In the genomic region with DNA sequence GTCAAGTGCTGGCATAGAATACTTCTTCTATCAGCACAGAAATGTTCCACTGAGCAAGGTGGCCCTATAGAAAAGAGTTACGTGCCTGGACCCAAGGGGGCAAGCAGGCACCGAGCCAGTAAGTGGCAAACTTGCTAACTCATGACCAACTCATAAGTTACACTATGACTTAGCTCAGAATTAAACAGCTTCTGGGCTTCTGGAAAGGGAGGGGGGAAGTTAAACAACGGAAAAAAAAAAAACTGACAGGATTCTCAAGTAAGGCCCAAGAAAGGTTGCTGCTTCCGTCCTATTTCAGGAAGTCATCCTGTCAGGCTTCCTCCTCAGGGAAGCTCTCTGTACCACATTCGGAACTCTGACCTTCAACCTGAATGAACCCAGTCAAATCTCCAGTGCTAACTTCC, we compare ENCODE assay signal across 15 mouse cellular contexts. TPM values are rescaled to one million over a fixed set of nuclear protein-coding genes. Genes with fewer than 3 reads are reported as not detected.
A peak's percentile ranks its signal among the peaks of the same experiment; 100 is the strongest.
DNase-seq lines count a peak whose midpoint lies in the region; ATAC-seq and TF ChIP-seq lines count a peak whose summit lies in the region.
"Had no signal": no experiment of that assay in that cellular context is flagged by ENCODE, and none has a peak within 500 bp of the region (broad histone marks: within the 10 kb centered on the region; RNA-seq: fewer than 3 reads in every experiment).

No protein-coding gene starts in this region.

- peaks cover 6% of the 10 kb centered on the region; the same call in 1 of the 2 replicates for H3K4me1 ChIP-seq in lung, embryonic 16.5 days (replicated peaks; ENCODE audit: control insufficient read depth, insufficient read depth, low read length)
- peaks cover 80% of the 10 kb centered on the region for H3K4me1 ChIP-seq in bone marrow macrophage, adult 2 months (ENCODE audit: control insufficient read depth, insufficient read depth, low read length)
- peaks cover 78% of the 10 kb centered on the region for H3K4me1 ChIP-seq in liver, embryonic 12.5 days
- H3K4me1 ChIP-seq in forebrain, embryonic 13.5 days, result no peaks in the 10 kb centered on the region; the same call in 1 of the 2 replicates

- H3K4me3 ChIP-seq in lung, embryonic 16.5 days (ENCODE audit: low read length), result no peak overlapping the region
- no peak overlapping the region for H3K4me3 ChIP-seq in bone marrow macrophage, adult 2 months (ENCODE audit: insufficient read depth, low read length)
- H3K4me3 ChIP-seq in liver, embryonic 12.5 days, result no peak overlapping the region
- no peak overlapping the region for H3K4me3 ChIP-seq in forebrain, embryonic 13.5 days
- H3K4me3 ChIP-seq: gastrocnemius, adult 2 months; heart, embryonic 10.5 days; hindbrain, embryonic 10.5 days; limb, embryonic 12.5 days; midbrain, embryonic 13.5 days had no signal

- DNase-seq in lung, postnatal 10 days, result no peak
- DNase-seq in adrenal gland, postnatal 36 days, result no peak
- DNase-seq: cerebellum, adult 9-11 months; gastrocnemius, adult 2 months; kidney, postnatal 36 days had no signal

- WGBS in lung, embryonic 16.5 days, result 57% methylated on average over 5 of the region's 5 CpGs
- 49% methylated on average over 5 of the region's 5 CpGs for WGBS in liver, embryonic 12.5 days (ENCODE audit: insufficient replicate concordance)
- 89% methylated on average over 5 of the region's 5 CpGs for WGBS in forebrain, embryonic 13.5 days

- no peak for TF ChIP-seq CTCF in bone marrow macrophage, adult 2 months (IDR thresholded peaks at IDR 0.05; ENCODE audit: low read depth, low read length)

- TF ChIP-seq POLR2A in bone marrow macrophage, adult 2 months (IDR thresholded peaks at IDR 0.05; ENCODE audit: borderline replicate concordance, low read depth, low read length), result no peak

- no peaks in the 10 kb centered on the region for H3K27me3 ChIP-seq in lung, embryonic 16.5 days (ENCODE audit: control insufficient read depth, insufficient read depth, low read depth, low read length)
- no peaks in the 10 kb centered on the region for H3K27me3 ChIP-seq in liver, embryonic 12.5 days (replicated peaks)
- no peaks in the 10 kb centered on the region for H3K27me3 ChIP-seq in forebrain, embryonic 13.5 days
- H3K27me3 ChIP-seq: limb, embryonic 12.5 days; midbrain, embryonic 13.5 days; Patski had no signal

- H3K9ac ChIP-seq in lung, embryonic 16.5 days (ENCODE audit: low read length), result no peak overlapping the region
- 0 out of 2 replicates have a peak overlapping the region, but pooled peaks have one; percentile 40 for H3K9ac ChIP-seq in liver, embryonic 12.5 days
- H3K9ac ChIP-seq in forebrain, embryonic 13.5 days, result no peak overlapping the region
- H3K9ac ChIP-seq: limb, embryonic 12.5 days; midbrain, embryonic 13.5 days had no signal

- no peak for ATAC-seq in lung, embryonic 16.5 days (ENCODE audit: low read depth)
- ATAC-seq in liver, embryonic 12.5 days, result 0 out of 2 replicates have a peak, but pooled peaks have one; percentile 7
- peak; percentile 45 for ATAC-seq in megakaryocyte-erythroid progenitor cell, adult 5-6 weeks (replicated peaks; ENCODE audit: low FRiP score, low TSS enrichment, poor library complexity, severe bottlenecking)
- ATAC-seq in forebrain, embryonic 13.5 days, result no peak
- ATAC-seq: midbrain, embryonic 13.5 days; Patski had no signal

- no peak overlapping the region for H3K4me2 ChIP-seq in lung, embryonic 16.5 days (ENCODE audit: low read depth, low read length)
- peak overlapping the region; percentile 46 for H3K4me2 ChIP-seq in liver, embryonic 12.5 days
- no peak overlapping the region for H3K4me2 ChIP-seq in forebrain, embryonic 13.5 days
- H3K4me2 ChIP-seq: limb, embryonic 12.5 days; midbrain, embryonic 13.5 days had no signal

- H3K9me3 ChIP-seq in lung, embryonic 16.5 days (ENCODE audit: control insufficient read depth, low read length), result no peaks in the 10 kb centered on the region
- no peaks in the 10 kb centered on the region for H3K9me3 ChIP-seq in liver, embryonic 12.5 days (replicated peaks)
- H3K9me3 ChIP-seq in forebrain, embryonic 13.5 days (replicated peaks), result no peaks in the 10 kb centered on the region
- H3K9me3 ChIP-seq: heart, embryonic 10.5 days; hindbrain, embryonic 10.5 days; limb, embryonic 12.5 days; midbrain, embryonic 13.5 days had no signal

- H3K36me3 ChIP-seq in lung, embryonic 16.5 days (ENCODE audit: control insufficient read depth, insufficient read depth, low read length), result no peaks in the 10 kb centered on the region
- H3K36me3 ChIP-seq in liver, embryonic 12.5 days, result no peaks in the 10 kb centered on the region
- peaks cover 3% of the 10 kb centered on the region; the same call in 1 of the 2 replicates for H3K36me3 ChIP-seq in forebrain, embryonic 13.5 days (ENCODE audit: poor library complexity, severe bottlenecking)
- H3K36me3 ChIP-seq: heart, embryonic 10.5 days; hindbrain, embryonic 10.5 days; limb, embryonic 12.5 days; midbrain, embryonic 13.5 days had no signal

- 0 out of 2 replicates have a peak overlapping the region, but pooled peaks have one; percentile 8 for H3K27ac ChIP-seq in lung, embryonic 16.5 days (ENCODE audit: low read length)
- peak overlapping the region; percentile 84 for H3K27ac ChIP-seq in bone marrow macrophage, adult 2 months (ENCODE audit: insufficient read depth, low read depth, low read length)
- peak overlapping the region; percentile 86 for H3K27ac ChIP-seq in liver, embryonic 12.5 days
- H3K27ac ChIP-seq in forebrain, embryonic 13.5 days, result no peak overlapping the region
- H3K27ac ChIP-seq: gastrocnemius, adult 2 months; heart, embryonic 10.5 days; hindbrain, embryonic 10.5 days; limb, embryonic 12.5 days; midbrain, embryonic 13.5 days had no signal

RNA-seq across cellular contexts. Expression of a gene that starts 31.3 kb away (rescaled TPM):
- 5.8 and 6.3 TPM in 2 replicates for polyA plus RNA-seq in lung, embryonic 16.5 days (2015; fragmentation: Nextera tagmentation; extraction: Ambion mirVana)
- polyA plus RNA-seq in bone marrow macrophage, adult 2 months (2012; ENCODE audit: insufficient read depth, insufficient read length, missing spikeins), result 76.7 and 82.8 TPM in 2 replicates
- polyA plus RNA-seq in liver, embryonic 12.5 days (2016; fragmentation: Nextera tagmentation; extraction: Ambion mirVana), result 3.9 and 4.4 TPM in 2 replicates
- 60.9 and 112 TPM in 2 replicates for total RNA-seq in megakaryocyte-erythroid progenitor cell, adult 5-6 weeks (2014; fragmentation: Nextera tagmentation)
- total RNA-seq in megakaryocyte-erythroid progenitor cell, adult 5-6 weeks (2017), result 46.9 and 67.8 TPM in 2 replicates
- total RNA-seq in adrenal gland, postnatal 36 days (2021), result 1 to 10 TPM; 2.1 to 9.0 TPM
- 7.2 and 8.3 TPM in 2 replicates for polyA plus RNA-seq in forebrain, embryonic 13.5 days (2015; fragmentation: Nextera tagmentation; extraction: Ambion mirVana)

Comparison
In these comparisons a context has a peak if more than half of its experiments do, and no peak if none do; other contexts are left out.
1. ATAC-seq: peak in liver, embryonic 12.5 days (single experiment) and megakaryocyte-erythroid progenitor cell, adult 5-6 weeks (single experiment); none in lung, embryonic 16.5 days (single experiment) and forebrain, embryonic 13.5 days (single experiment).